ENCODE assay signal across 23 mouse cellular contexts in the genomic region with DNA sequence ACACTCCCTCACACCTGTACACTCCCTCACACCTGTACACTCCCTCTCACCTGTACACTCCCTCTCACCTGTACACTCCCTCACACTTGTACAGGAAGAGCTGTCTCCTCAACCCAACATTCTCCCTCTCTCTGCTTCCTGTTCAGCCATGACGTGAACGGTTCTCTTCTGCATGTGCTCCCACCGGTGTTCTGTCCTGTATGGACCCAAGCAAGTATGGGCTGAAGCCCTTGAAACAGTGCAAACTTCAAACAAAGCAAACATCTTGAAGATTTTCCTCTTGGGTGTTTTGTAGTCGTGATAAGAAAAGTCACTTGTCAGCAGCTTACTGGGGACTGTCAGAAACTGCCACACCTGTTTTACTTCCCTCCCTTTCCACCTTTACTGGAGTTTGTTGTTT.
"Had no signal": no experiment of that assay in that cellular context is flagged by ENCODE, and none has a peak within 500 bp of the region (broad histone marks: within the 10 kb centered on the region; RNA-seq: fewer than 3 reads in every experiment).

No protein-coding gene starts in this region.

- H3K36me3 ChIP-seq: heart, embryonic 10.5 days; heart, embryonic 12.5 days; hindbrain, embryonic 10.5 days; hindbrain, embryonic 12.5 days; intestine, embryonic 15.5 days; limb, embryonic 13.5 days; limb, embryonic 15.5 days had no signal

- ATAC-seq: hindbrain, embryonic 16.5 days; inflammation-experienced regulatory T-cells, adult 6 months; intestine, embryonic 15.5 days; intestine, postnatal 0 days had no signal

- H3K9ac ChIP-seq: heart, embryonic 12.5 days; hindbrain, embryonic 12.5 days; hindbrain, embryonic 14.5 days; intestine, embryonic 15.5 days; limb, embryonic 13.5 days; limb, embryonic 15.5 days had no signal

- H3K9me3 ChIP-seq: heart, embryonic 10.5 days; heart, embryonic 12.5 days; hindbrain, embryonic 10.5 days; hindbrain, embryonic 12.5 days; intestine, embryonic 15.5 days; limb, embryonic 13.5 days; limb, embryonic 15.5 days had no signal

- H3K4me3 ChIP-seq: heart, embryonic 10.5 days; heart, embryonic 12.5 days; hindbrain, embryonic 10.5 days; hindbrain, embryonic 12.5 days; intestine, embryonic 15.5 days; limb, embryonic 13.5 days; limb, embryonic 15.5 days had no signal

- H3K27me3 ChIP-seq: hindbrain, embryonic 12.5 days; intestine, embryonic 15.5 days; limb, embryonic 13.5 days; limb, embryonic 15.5 days had no signal

- H3K4me1 ChIP-seq: intestine, embryonic 15.5 days; limb, embryonic 15.5 days had no signal

- H3K27ac ChIP-seq: heart, embryonic 10.5 days; hindbrain, embryonic 10.5 days; hindbrain, embryonic 12.5 days; hindbrain, embryonic 14.5 days; intestine, embryonic 15.5 days; limb, embryonic 13.5 days; limb, embryonic 15.5 days had no signal

- DNase-seq: gastrocnemius, postnatal 10 days; gastrocnemius, postnatal 25 days; heart, adult 18-20 months; heart, postnatal 10 days; heart, postnatal 4 days; kidney, adult 18-20 months; kidney, adult 8-10 months; kidney, postnatal 10 days; kidney, postnatal 36 days; layer of hippocampus, adult 9-11 months; layer of hippocampus, postnatal 36 days; left cerebral cortex, postnatal 4 days had no signal

- H3K4me2 ChIP-seq: heart, embryonic 12.5 days; hindbrain, embryonic 12.5 days; hindbrain, embryonic 14.5 days; intestine, embryonic 15.5 days; limb, embryonic 13.5 days; limb, embryonic 15.5 days had no signal
